Mouse (Mus musculus) ES-E14 (cell line): ENCODE results near the gene Noc3l.

Source experiments
- CHD2 ChIP-seq: IDR thresholded peaks from 2 replicates; pipeline ENCODE4 v1.6.1; 2014; ENCODE audit warnings: mild to moderate bottlenecking, low read depth, low read length, inconsistent platforms
- ZC3H11A ChIP-seq: IDR thresholded peaks from 2 replicates; pipeline ENCODE4 v1.6.1; 2012; ENCODE audit warnings: low read depth, mild to moderate bottlenecking, inconsistent platforms, low read length, borderline replicate concordance
- ZNF384 ChIP-seq: IDR thresholded peaks from 2 replicates; pipeline ENCODE4 v1.6.1; 2012; ENCODE audit warnings: low read depth, low read length, inconsistent platforms

GRCm38 (mm10) chr19:38746492-38747014, 72.5 kb downstream of the Noc3l start:
- no peak for TF ChIP-seq ZC3H11A
- TF ChIP-seq CHD2 = no peak
- TF ChIP-seq ZNF384 = no peak
